Mouse (Mus musculus) CD4-positive helper T cell, adult 2 months (primary cell): ENCODE data around the gene Dexi.

Experiments
- DNase-seq: peaks from one replicate; pipeline ENCODE4 v3.0.0-alpha.2; 2012; ENCODE audit warnings: low read depth, missing footprints, low spot score

The Dexi gene

DNA sequence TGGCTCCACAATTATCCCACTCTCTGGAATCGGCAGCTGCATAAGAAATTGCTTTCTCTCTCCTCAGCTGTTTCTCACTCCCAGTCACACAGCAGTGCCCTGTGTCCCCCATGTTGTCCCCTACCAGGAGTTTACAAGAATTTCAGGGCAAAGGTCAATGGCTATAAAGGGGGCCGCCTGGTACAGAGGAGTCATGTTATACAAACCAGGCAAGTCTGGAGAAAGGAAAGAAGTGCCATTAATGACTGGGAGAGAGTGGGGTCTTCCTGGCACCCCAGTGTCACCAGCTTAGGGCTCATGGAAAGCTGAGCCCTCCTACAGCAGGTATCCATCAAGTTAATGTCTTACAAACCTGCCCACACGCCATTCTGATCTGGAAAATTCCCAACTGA is 88.3 kb downstream of the Dexi start:
- no peak for DNase-seq

DNA sequence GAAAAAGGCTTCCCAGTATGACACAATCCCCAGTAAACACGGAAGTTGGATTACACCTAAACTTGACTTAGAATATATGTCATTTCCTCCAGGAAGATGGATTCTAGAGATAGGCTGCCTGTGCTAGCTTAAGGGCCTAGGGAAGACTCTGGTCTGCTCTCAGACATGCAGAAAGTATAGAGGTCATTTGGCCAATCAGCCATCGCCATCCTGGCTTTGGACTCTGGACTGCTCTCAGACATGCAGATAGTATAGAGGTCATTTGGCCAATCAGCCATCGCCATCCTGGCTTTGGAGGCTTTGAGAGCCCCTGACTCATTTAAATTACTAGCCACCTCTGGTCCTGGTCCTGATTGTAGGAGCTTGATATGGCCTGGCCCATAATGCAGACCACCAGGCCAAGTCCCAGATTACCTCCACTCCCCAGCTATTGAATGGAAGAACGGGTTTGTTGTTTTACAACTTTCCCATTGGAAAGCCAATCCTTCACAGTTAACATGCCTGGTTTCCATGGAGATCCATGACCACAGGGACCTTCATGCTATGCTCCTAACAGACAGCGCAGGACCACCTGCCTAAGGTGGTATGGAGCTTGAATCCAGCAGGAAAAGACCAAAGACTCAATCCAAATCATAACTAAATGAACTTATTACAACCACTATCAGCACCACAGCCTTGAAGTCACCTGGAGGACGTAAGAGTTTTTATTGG is 88.8 kb downstream of the Dexi start:
- DNase-seq = no peak
